Mouse (Mus musculus) kidney, embryonic 14.5 days (tissue): ENCODE data around the gene Ccdc130. TPM values are rescaled to one million over a fixed set of nuclear protein-coding genes. Genes with fewer than 3 reads are reported as not detected.

Experiments used
- ATAC-seq: fragments of 200-750 bp; cut with Nextera tagmentation; 2 replicates; pipeline ENCODE4 v1.8.0; 2017; ENCODE audit warnings: moderate number of reproducible peaks, mild to moderate bottlenecking, moderate TSS enrichment, moderate library complexity; ENCODE audit not compliant: low FRiP score, low TSS enrichment
- H3K27ac ChIP-seq: fragments of 300-500 bp; sonication (generic); 2 replicates; pipeline ENCODE4 v1.5.1; 2014; ENCODE audit warnings: low read depth, mild to moderate bottlenecking, low read length, moderate library complexity, mixed read lengths
- H3K27me3 ChIP-seq: fragments of 300-500 bp; sonication (generic); 2 replicates; pipeline ENCODE4 v1.6.1; 2014; ENCODE audit warnings: mild to moderate bottlenecking, low read length; ENCODE audit not compliant: control insufficient read depth, insufficient read depth
- H3K36me3 ChIP-seq: fragments of 300-500 bp; sonication (generic); 2 replicates; pipeline ENCODE4 v1.6.1; 2014; ENCODE audit warnings: low read length, mixed read lengths; ENCODE audit not compliant: control insufficient read depth, insufficient read depth
- H3K4me1 ChIP-seq: fragments of 300-500 bp; sonication (generic); 2 replicates; pipeline ENCODE4 v1.6.1; 2014; ENCODE audit warnings: low read length, mixed read lengths; ENCODE audit not compliant: control insufficient read depth, insufficient read depth
- H3K4me2 ChIP-seq: fragments of 300-500 bp; sonication (generic); replicated peaks from 2 replicates; pipeline ENCODE4 v1.6.1; 2014; ENCODE audit warnings: low read depth, mild to moderate bottlenecking, low read length
- H3K4me3 ChIP-seq: fragments of 300-500 bp; sonication (generic); 2 replicates; pipeline ENCODE4 v1.5.1; 2014; ENCODE audit warnings: mild to moderate bottlenecking, low read length
- H3K9ac ChIP-seq: fragments of 300-500 bp; sonication (generic); 2 replicates; pipeline ENCODE4 v1.6.1; 2014; ENCODE audit warnings: low read depth, mild to moderate bottlenecking, low read length, moderate library complexity
- H3K9me3 ChIP-seq: fragments of 300-500 bp; sonication (generic); 2 replicates; pipeline ENCODE4 v1.6.1; 2016; ENCODE audit warnings: low read length; ENCODE audit not compliant: control insufficient read depth
- WGBS: fragments of 180-500 bp; shearing (Covaris S2); extraction: QIAGEN DNeasy Blood & Tissue Kit; methylation state at CpG from one replicate; pipeline ENCODE4 v1.1.7; 2014; 5-methylcytosine and 5-hydroxymethylcytosine counted together
- polyA plus RNA-seq: library from polyadenylated mRNA; unstranded; fragments of >200 nt; fragmentation: Nextera tagmentation; extraction: Ambion mirVana; gene quantifications from 2 replicates; pipeline ENCODE4 v1.2.1, GENCODE M21; 2014

The Ccdc130 gene
- polyA plus RNA-seq, 1 experiment from 2014 or later, result 15.4 TPM

DNA sequence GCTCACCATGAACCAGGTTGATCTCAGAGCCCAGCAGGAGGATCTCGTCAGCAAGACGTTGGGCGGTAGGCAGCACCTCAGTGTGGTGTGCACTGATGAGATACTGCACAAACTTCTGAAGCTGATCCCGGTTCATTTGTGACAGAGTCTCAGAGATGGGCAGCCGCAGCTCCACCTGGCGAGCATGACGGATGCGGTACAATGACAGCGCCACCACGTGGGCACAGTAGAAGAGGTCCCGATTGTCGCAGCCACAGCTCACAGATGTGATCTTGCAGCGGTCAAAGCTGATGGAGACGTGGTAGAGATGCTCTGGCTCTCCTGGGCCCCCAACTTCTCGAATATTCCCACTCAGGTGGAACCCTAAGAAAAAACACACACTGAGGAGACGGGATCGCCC, 39.4 kb downstream of the Ccdc130 start:
- no peaks in the 10 kb centered on the region for H3K27me3 ChIP-seq
- H3K27ac ChIP-seq, result no peak overlapping the region
- H3K36me3 ChIP-seq, result peaks cover 79% of the 10 kb centered on the region
- H3K9me3 ChIP-seq, result no peaks in the 10 kb centered on the region
- no peak overlapping the region for H3K9ac ChIP-seq
- no peak for ATAC-seq
- H3K4me1 ChIP-seq, result peaks cover 7% of the 10 kb centered on the region
- 87% methylated on average over 17 of the region's 17 CpGs for WGBS
- no peak overlapping the region for H3K4me3 ChIP-seq
- no peak overlapping the region for H3K4me2 ChIP-seq

GRCm38 (mm10) chr8:84223322-84224029, 46.7 kb downstream of the Ccdc130 start:
- no peaks in the 10 kb centered on the region for H3K27me3 ChIP-seq
- no peaks in the 10 kb centered on the region for H3K4me1 ChIP-seq
- H3K4me3 ChIP-seq, result no peak overlapping the region
- 85% methylated on average over 21 of the region's 21 CpGs for WGBS
- H3K4me2 ChIP-seq, result no peak overlapping the region
- H3K9me3 ChIP-seq, result no peaks in the 10 kb centered on the region
- H3K36me3 ChIP-seq, result peaks cover 91% of the 10 kb centered on the region
- H3K9ac ChIP-seq, result no peak overlapping the region
- no peak for ATAC-seq
- no peak overlapping the region for H3K27ac ChIP-seq

DNA sequence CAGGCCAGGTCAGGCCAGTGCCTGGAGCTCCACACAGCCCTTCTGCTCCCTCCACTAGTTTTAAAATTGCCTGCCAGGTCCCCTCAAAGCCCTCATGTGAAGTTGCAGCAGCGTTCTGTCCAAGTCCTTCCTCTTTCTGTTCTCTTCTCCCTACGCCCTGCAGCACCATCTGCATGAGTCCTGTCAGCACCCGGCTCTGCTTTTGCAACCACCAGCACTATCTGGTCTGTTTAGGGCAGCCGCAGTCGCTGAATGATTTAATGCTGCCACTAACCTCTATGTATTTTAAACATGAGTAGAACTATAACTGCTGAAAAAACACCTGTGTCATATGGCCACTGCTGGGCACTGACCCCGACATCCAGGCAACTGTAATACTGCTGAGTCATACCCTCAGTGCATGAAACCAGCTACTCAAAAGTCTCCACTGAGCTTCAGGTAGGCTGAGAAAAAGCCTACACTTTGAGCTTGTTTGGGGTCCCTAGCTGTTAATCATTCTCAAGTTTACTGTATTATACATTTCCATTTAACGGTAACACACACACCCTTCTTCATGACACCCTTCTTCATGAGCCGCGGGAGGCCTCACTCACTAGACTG, 47.5 kb downstream of the Ccdc130 start:
- no peak overlapping the region for H3K4me2 ChIP-seq
- H3K9me3 ChIP-seq, result no peaks in the 10 kb centered on the region
- H3K4me1 ChIP-seq, result no peaks in the 10 kb centered on the region
- H3K4me3 ChIP-seq, result no peak overlapping the region
- WGBS, result 90% methylated on average over 9 of the region's 9 CpGs
- no peak overlapping the region for H3K27ac ChIP-seq
- no peak for ATAC-seq
- H3K36me3 ChIP-seq, result peaks cover 91% of the 10 kb centered on the region
- H3K27me3 ChIP-seq, result no peaks in the 10 kb centered on the region
- H3K9ac ChIP-seq, result no peak overlapping the region; the same call in 1 of the 2 replicates

GRCm38 (mm10) chr8:84220105-84220504, 50.1 kb downstream of the Ccdc130 start:
- 89% methylated on average over 7 of the region's 7 CpGs for WGBS
- ATAC-seq, result no peak
- Histone ChIP-seq H3K9ac (no peak overlapping the region), H3K9me3 (no peaks in the 10 kb centered on the region), H3K36me3 (peaks cover 91% of the 10 kb centered on the region), H3K4me3 (no peak overlapping the region), H3K4me2 (no peak overlapping the region), H3K27ac (no peak overlapping the region), H3K27me3 (no peaks in the 10 kb centered on the region), H3K4me1 (no peaks in the 10 kb centered on the region)

- Histone ChIP-seq H3K9me3 (no peaks in the 10 kb centered on the region), H3K4me2 (no peak overlapping the region), H3K27ac (no peak overlapping the region), H3K4me1 (no peaks in the 10 kb centered on the region), H3K9ac (no peak overlapping the region), H3K27me3 (no peaks in the 10 kb centered on the region), H3K36me3 (peaks cover 91% of the 10 kb centered on the region), H3K4me3 (no peak overlapping the region)
- ATAC-seq, result no peak
- WGBS, result 97% methylated on average over 5 of the region's 5 CpGs
Measured at GRCm38 (mm10) chr8:84218143-84218542, 52.0 kb downstream of the Ccdc130 start.

- Histone ChIP-seq H3K9me3 (no peaks in the 10 kb centered on the region), H3K36me3 (peaks cover 91% of the 10 kb centered on the region), H3K27ac (no peak overlapping the region), H3K4me3 (no peak overlapping the region), H3K4me2 (no peak overlapping the region), H3K27me3 (no peaks in the 10 kb centered on the region), H3K4me1 (no peaks in the 10 kb centered on the region), H3K9ac (no peak overlapping the region)
- 92% methylated on average over 11 of the region's 11 CpGs for WGBS
- no peak for ATAC-seq
Measured at GRCm38 (mm10) chr8:84217206-84217605, 53.0 kb downstream of the Ccdc130 start.

DNA sequence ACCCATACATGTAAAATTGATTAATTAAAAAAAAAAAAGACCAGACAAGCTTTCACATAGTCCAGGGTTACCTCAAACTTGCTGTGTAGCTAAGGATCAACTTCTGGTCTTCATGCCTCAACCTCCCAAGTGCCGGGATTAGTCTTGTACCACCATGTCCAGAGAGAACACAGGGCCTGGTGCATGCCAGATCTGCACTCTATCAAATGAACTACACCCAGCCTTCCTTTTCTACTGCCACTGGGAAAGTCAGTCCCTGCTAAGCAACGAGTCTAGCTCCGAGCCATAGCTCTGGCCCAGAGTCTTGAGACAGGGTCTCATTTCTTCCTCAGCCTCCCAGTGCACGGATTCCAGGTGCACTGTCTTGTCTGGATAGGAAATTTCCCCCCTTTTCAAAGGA, 56.9 kb downstream of the Ccdc130 start:
- H3K4me1 ChIP-seq, result peaks cover 17% of the 10 kb centered on the region
- no peaks in the 10 kb centered on the region for H3K27me3 ChIP-seq
- H3K36me3 ChIP-seq, result peaks cover 89% of the 10 kb centered on the region
- no peak overlapping the region for H3K4me2 ChIP-seq
- H3K9ac ChIP-seq, result no peak overlapping the region
- no peak overlapping the region for H3K4me3 ChIP-seq
- ATAC-seq, result no peak
- H3K9me3 ChIP-seq, result no peaks in the 10 kb centered on the region
- no peak overlapping the region for H3K27ac ChIP-seq
- WGBS, result 86% methylated on average over 4 of the region's 4 CpGs

- peaks cover 77% of the 10 kb centered on the region for H3K36me3 ChIP-seq
- peaks cover 28% of the 10 kb centered on the region for H3K4me1 ChIP-seq
- no peak overlapping the region for H3K4me2 ChIP-seq
- no peaks in the 10 kb centered on the region for H3K9me3 ChIP-seq
- H3K9ac ChIP-seq, result no peak overlapping the region
- no peak overlapping the region for H3K4me3 ChIP-seq
- H3K27ac ChIP-seq, result no peak overlapping the region
- 92% methylated on average over 31 of the region's 31 CpGs for WGBS
- no peaks in the 10 kb centered on the region for H3K27me3 ChIP-seq
- no peak for ATAC-seq
Measured at GRCm38 (mm10) chr8:84211881-84212563, 58.2 kb downstream of the Ccdc130 start.

GRCm38 (mm10) chr8:84211202-84211601, 59.0 kb downstream of the Ccdc130 start:
- H3K4me3 ChIP-seq, result no peak overlapping the region
- ATAC-seq, result no peak

More at GRCm38 (mm10) chr8:84211202-84211601, 59.0 kb downstream of the Ccdc130 start:
- Histone ChIP-seq H3K27ac (no peak overlapping the region), H3K9ac (no peak overlapping the region), H3K36me3 (peaks cover 68% of the 10 kb centered on the region), H3K27me3 (no peaks in the 10 kb centered on the region), H3K4me1 (peaks cover 28% of the 10 kb centered on the region), H3K4me2 (no peak overlapping the region), H3K9me3 (no peaks in the 10 kb centered on the region)
- 89% methylated on average over 3 of the region's 3 CpGs for WGBS
